In genomic region chr19:45998694-45999217, GRCm38 (mm10) we compare ENCODE assay signal across 8 mouse cellular contexts. TPM values are rescaled to one million over a fixed set of nuclear protein-coding genes. Genes with fewer than 3 reads are reported as not detected.
DNase-seq lines count a peak whose midpoint lies in the region; ATAC-seq and TF ChIP-seq lines count a peak whose summit lies in the region.

No protein-coding gene starts in this region.

- peak overlapping the region; percentile 73 for H3ac ChIP-seq in myocyte (ENCODE audit: control insufficient read depth, insufficient read length)

- H3K79me2 ChIP-seq in myocyte (ENCODE audit: control insufficient read depth, insufficient read depth) = peaks cover 6% of the 10 kb centered on the region

- H3K27ac ChIP-seq in kidney, embryonic 16.5 days (ENCODE audit: low read length) = no peak overlapping the region
- H3K27ac ChIP-seq in embryonic facial prominence, embryonic 11.5 days (replicated peaks; ENCODE audit: low read depth, low read length) = no peak overlapping the region

- peaks cover 7% of the 10 kb centered on the region; the same call in 1 of the 2 replicates for H3K9me3 ChIP-seq in kidney, embryonic 16.5 days (ENCODE audit: low read length)
- H3K9me3 ChIP-seq in embryonic facial prominence, embryonic 11.5 days (replicated peaks; ENCODE audit: control insufficient read depth, low read length) = 0 out of 2 replicates have a peak, but pooled peaks cover 2% of the 10 kb centered on the region

- no peak for DNase-seq in kidney, postnatal 10 days
- DNase-seq in embryonic facial prominence, embryonic 11.5 days (ENCODE audit: low spot score) = no peak
- no peak for DNase-seq in urinary bladder, postnatal 10 days (ENCODE audit: low spot score)
- no peak for DNase-seq in adipocyte (ENCODE audit: low spot score)
- no peak for DNase-seq in left cerebral cortex, adult 18-20 months (ENCODE audit: low spot score in 2 of 2)

- peak overlapping the region; percentile 59 for H3K4me2 ChIP-seq in kidney, embryonic 16.5 days (replicated peaks; ENCODE audit: low read depth, low read length)
- peak overlapping the region; percentile 27 for H3K4me2 ChIP-seq in embryonic facial prominence, embryonic 11.5 days (ENCODE audit: low read depth, low read length)
- peak overlapping the region; percentile 88 for H3K4me2 ChIP-seq in myocyte (ENCODE audit: low read depth)

- peaks cover 8% of the 10 kb centered on the region for H3K4me1 ChIP-seq in kidney, embryonic 16.5 days (ENCODE audit: insufficient read depth, low read length)
- no peaks in the 10 kb centered on the region; the same call in 1 of the 2 replicates for H3K4me1 ChIP-seq in embryonic facial prominence, embryonic 11.5 days (ENCODE audit: control insufficient read depth, insufficient read depth, low read length)

- 9% methylated on average over 8 of the region's 8 CpGs for WGBS in kidney, embryonic 16.5 days
- 14% methylated on average over 8 of the region's 8 CpGs for WGBS in embryonic facial prominence, embryonic 11.5 days

- peaks cover 16% of the 10 kb centered on the region for H3K36me3 ChIP-seq in kidney, embryonic 16.5 days (ENCODE audit: insufficient read depth, low read length)
- no peaks in the 10 kb centered on the region for H3K36me3 ChIP-seq in embryonic facial prominence, embryonic 11.5 days (replicated peaks; ENCODE audit: control insufficient read depth, insufficient read depth, low read depth, low read length)
- H3K36me3 ChIP-seq in myocyte (ENCODE audit: control insufficient read depth, insufficient read depth) = no peaks in the 10 kb centered on the region

- no peak for TF ChIP-seq POLR2A in myocyte (IDR thresholded peaks at IDR 0.05; ENCODE audit: insufficient read length, low read depth)

- H3K9ac ChIP-seq in kidney, embryonic 16.5 days (replicated peaks; ENCODE audit: low read length) = peak overlapping the region; percentile 89
- H3K9ac ChIP-seq in embryonic facial prominence, embryonic 11.5 days (replicated peaks; ENCODE audit: low read length) = no peak overlapping the region; the same call in 1 of the 2 replicates

- peak; percentile 14; the same call in 1 of the 2 replicates for ATAC-seq in kidney, embryonic 16.5 days (ENCODE audit: low FRiP score, low TSS enrichment)
- ATAC-seq in embryonic facial prominence, embryonic 11.5 days (replicated peaks; ENCODE audit: insufficient number of reproducible peaks, low FRiP score, low TSS enrichment, low read depth) = 0 out of 2 replicates have a peak, but pooled peaks have one; percentile 21
- ATAC-seq in inflammation-experienced regulatory T-cells, adult 6 months = peak; percentile 16

- no peaks in the 10 kb centered on the region for H3K27me3 ChIP-seq in kidney, embryonic 16.5 days (ENCODE audit: insufficient read depth, low read length)
- H3K27me3 ChIP-seq in embryonic facial prominence, embryonic 11.5 days (ENCODE audit: control insufficient read depth, insufficient read depth, low read length) = no peaks in the 10 kb centered on the region
- H3K27me3 ChIP-seq in myocyte (ENCODE audit: control insufficient read depth, insufficient read depth, insufficient read length) = no peaks in the 10 kb centered on the region

- H3K4me3 ChIP-seq in kidney, embryonic 16.5 days (ENCODE audit: low read length) = peak overlapping the region; percentile 77
- H3K4me3 ChIP-seq in embryonic facial prominence, embryonic 11.5 days (ENCODE audit: low read depth, low read length) = peak overlapping the region; percentile 82
- peak overlapping the region; percentile 48 for H3K4me3 ChIP-seq in myocyte

TF ChIP-seq in myocyte, 11 proteins besides CTCF, POLR2A, EP300 and RAD21:
- TF ChIP-seq TCF3 (IDR thresholded peaks at IDR 0.05; ENCODE audit: insufficient read length, low read depth) = no peak
- TF ChIP-seq POLR2AphosphoS2 (IDR thresholded peaks at IDR 0.05; ENCODE audit: insufficient read length, low read depth) = no peak
- no peak for TF ChIP-seq CEBPB (IDR thresholded peaks at IDR 0.05; ENCODE audit: insufficient read depth, poor library complexity, severe bottlenecking)
- TF ChIP-seq MAX (IDR thresholded peaks at IDR 0.05; ENCODE audit: low read depth) = no peak
- no peak for TF ChIP-seq E2F4 (IDR thresholded peaks at IDR 0.05; ENCODE audit: insufficient read depth)
- no peak for TF ChIP-seq SRF (IDR thresholded peaks at IDR 0.05; ENCODE audit: control insufficient read depth, insufficient read length, low read depth)

RNA-seq across cellular contexts. Expression of gene Armh3, which starts 0.5 kb away (rescaled TPM):
- polyA plus RNA-seq in kidney, embryonic 16.5 days (2015; fragmentation: Nextera tagmentation; extraction: Ambion mirVana) = 20.9 and 21.9 TPM in 2 replicates
- polyA plus RNA-seq in embryonic facial prominence, embryonic 11.5 days (2014; fragmentation: Nextera tagmentation; extraction: Ambion mirVana) = 13.9 and 15.9 TPM in 2 replicates
- polyA plus RNA-seq in inflammation-experienced regulatory T-cells, adult 6 months (2017; shearing (Covaris generic)) = 10 to 100 TPM in 1 of 3 experiments, 1 to 10 TPM in 2; 8.0 to 10.9 (median 9.5) TPM
- polyA plus RNA-seq in myocyte (2012; fragmentation: generic; extraction: Trizol) = 9.7 TPM
- 10 to 100 TPM; 17.5 to 20.2 TPM for total RNA-seq in left cerebral cortex, adult 18-20 months (2021)

RNA-seq across cellular contexts. Expression of gene Hps6, which starts 4.6 kb away (rescaled TPM):
- 9.8 and 10.5 TPM in 2 replicates for polyA plus RNA-seq in kidney, embryonic 16.5 days (2015; fragmentation: Nextera tagmentation; extraction: Ambion mirVana)
- polyA plus RNA-seq in embryonic facial prominence, embryonic 11.5 days (2014; fragmentation: Nextera tagmentation; extraction: Ambion mirVana) = 1.9 and 2.4 TPM in 2 replicates
- 1 to 10 TPM; 1.3 to 3.1 (median 2.6) TPM for polyA plus RNA-seq in inflammation-experienced regulatory T-cells, adult 6 months (2017; shearing (Covaris generic))
- polyA plus RNA-seq in myocyte (2012; fragmentation: generic; extraction: Trizol) = 12.0 TPM
- total RNA-seq in left cerebral cortex, adult 18-20 months (2021) = 1 to 10 TPM; 7.8 to 8.4 TPM

RNA-seq across cellular contexts. Expression of gene Pprc1, which starts 45.9 kb away (rescaled TPM):
- polyA plus RNA-seq in kidney, embryonic 16.5 days (2015; fragmentation: Nextera tagmentation; extraction: Ambion mirVana) = 34.2 and 36.2 TPM in 2 replicates
- polyA plus RNA-seq in embryonic facial prominence, embryonic 11.5 days (2014; fragmentation: Nextera tagmentation; extraction: Ambion mirVana) = 46.7 and 57.0 TPM in 2 replicates
- 10 to 100 TPM; 10.4 to 20.5 (median 20.3) TPM for polyA plus RNA-seq in inflammation-experienced regulatory T-cells, adult 6 months (2017; shearing (Covaris generic))
- 19.7 TPM for polyA plus RNA-seq in myocyte (2012; fragmentation: generic; extraction: Trizol)
- total RNA-seq in left cerebral cortex, adult 18-20 months (2021) = 10 to 100 TPM; 26.1 to 33.3 TPM

RNA-seq across cellular contexts. Expression of gene Ldb1, which starts 46.3 kb away (rescaled TPM):
- 57.0 and 88.2 TPM in 2 replicates for polyA plus RNA-seq in kidney, embryonic 16.5 days (2015; fragmentation: Nextera tagmentation; extraction: Ambion mirVana)
- 80.7 and 84.4 TPM in 2 replicates for polyA plus RNA-seq in embryonic facial prominence, embryonic 11.5 days (2014; fragmentation: Nextera tagmentation; extraction: Ambion mirVana)
- 10 to 100 TPM; 28.4 to 51.7 (median 49.6) TPM for polyA plus RNA-seq in inflammation-experienced regulatory T-cells, adult 6 months (2017; shearing (Covaris generic))
- polyA plus RNA-seq in myocyte (2012; fragmentation: generic; extraction: Trizol) = 68.7 TPM
- total RNA-seq in left cerebral cortex, adult 18-20 months (2021) = 100 to 1,000 TPM; 113 to 123 TPM

Comparison
In these comparisons a context has a peak if more than half of its experiments do, and no peak if none do; other contexts are left out.
1. H3K4me2 ChIP-seq: peak in every context shown above with its lines; median percentile 88 in myocyte; 59 in kidney, embryonic 16.5 days; 27 in embryonic facial prominence, embryonic 11.5 days.